Mouse (Mus musculus) heart, postnatal 0 days (tissue): Measurements from ENCODE around the gene Pycard. TPM values are rescaled to one million over a fixed set of nuclear protein-coding genes. Genes with fewer than 3 reads are reported as not detected.

ENCODE experiments used
- ATAC-seq: fragments of 200-750 bp; cut with Nextera tagmentation; 2 replicates; pipeline ENCODE4 v1.8.0; 2017; ENCODE audit warnings: low read depth, moderate number of reproducible peaks, moderate library complexity; ENCODE audit not compliant: insufficient read depth
- DNase-seq: peaks from one replicate; pipeline ENCODE4 v3.0.0-alpha.2; 2016; ENCODE audit warnings: low spot score
- H3K27ac ChIP-seq: fragments of 300-500 bp; sonication (generic); 2 replicates; pipeline ENCODE4 v1.5.1; 2014; ENCODE audit warnings: low read depth, mild to moderate bottlenecking
- H3K27me3 ChIP-seq: fragments of 300-500 bp; sonication (generic); 2 replicates; pipeline ENCODE4 v1.6.1; 2014; ENCODE audit warnings: low read length, mixed read lengths; ENCODE audit not compliant: control insufficient read depth, insufficient read depth
- H3K36me3 ChIP-seq: fragments of 300-500 bp; sonication (generic); replicated peaks from 2 replicates; pipeline ENCODE4 v1.6.1; 2014; ENCODE audit warnings: low read length, mixed read lengths; ENCODE audit not compliant: control insufficient read depth, insufficient read depth
- H3K4me1 ChIP-seq: fragments of 300-500 bp; sonication (generic); 2 replicates; pipeline ENCODE4 v1.6.1; 2014; ENCODE audit warnings: antibody characterized with exemption; ENCODE audit not compliant: control insufficient read depth, insufficient read depth
- H3K4me2 ChIP-seq: fragments of 300-500 bp; sonication (generic); 2 replicates; pipeline ENCODE4 v1.6.1; 2014; ENCODE audit warnings: low read depth, mild to moderate bottlenecking, low read length, moderate library complexity
- H3K4me3 ChIP-seq: fragments of 300-500 bp; sonication (generic); 2 replicates; pipeline ENCODE4 v1.5.1; 2014; ENCODE audit warnings: low read depth, low read length
- H3K9ac ChIP-seq: fragments of 300-500 bp; sonication (generic); replicated peaks from 2 replicates; pipeline ENCODE4 v1.6.1; 2014; ENCODE audit warnings: low read depth, low read length, mixed read lengths
- H3K9me3 ChIP-seq: fragments of 300-500 bp; sonication (generic); replicated peaks from 2 replicates; pipeline ENCODE4 v1.6.1; 2016; ENCODE audit warnings: low read length; ENCODE audit not compliant: control insufficient read depth
- CTCF ChIP-seq: IDR thresholded peaks from 2 replicates; pipeline ENCODE4 v1.5.1; 2016; ENCODE audit warnings: antibody characterized with exemption, control low read depth, low read depth
- EP300 ChIP-seq: IDR thresholded peaks from 2 replicates; pipeline ENCODE4 v1.6.1; 2016; ENCODE audit warnings: antibody characterized with exemption, low read depth
- WGBS: fragments of 180-500 bp; shearing (Covaris S2); extraction: QIAGEN DNeasy Blood & Tissue Kit; methylation state at CpG from one replicate; pipeline ENCODE4 v1.1.7; 2014; 5-methylcytosine and 5-hydroxymethylcytosine counted together
- polyA plus RNA-seq: library from polyadenylated mRNA; unstranded; fragments of >200 nt; fragmentation: Nextera tagmentation; extraction: Ambion mirVana; gene quantifications from 2 replicates; pipeline ENCODE4 v1.2.1, GENCODE M21; 2015
- total RNA-seq: library from RNA; depleted of rRNA; stranded (reverse); fragments of >200 nt; gene quantifications from 2 replicates; pipeline ENCODE4 v1.2.3, GENCODE M21; 2014; ENCODE audit warnings: low replicate concordance

Gene Pycard
- total and polyA plus RNA-seq, 2 experiments from 2014 or later, result 30.7 to 43.0 TPM

DNA sequence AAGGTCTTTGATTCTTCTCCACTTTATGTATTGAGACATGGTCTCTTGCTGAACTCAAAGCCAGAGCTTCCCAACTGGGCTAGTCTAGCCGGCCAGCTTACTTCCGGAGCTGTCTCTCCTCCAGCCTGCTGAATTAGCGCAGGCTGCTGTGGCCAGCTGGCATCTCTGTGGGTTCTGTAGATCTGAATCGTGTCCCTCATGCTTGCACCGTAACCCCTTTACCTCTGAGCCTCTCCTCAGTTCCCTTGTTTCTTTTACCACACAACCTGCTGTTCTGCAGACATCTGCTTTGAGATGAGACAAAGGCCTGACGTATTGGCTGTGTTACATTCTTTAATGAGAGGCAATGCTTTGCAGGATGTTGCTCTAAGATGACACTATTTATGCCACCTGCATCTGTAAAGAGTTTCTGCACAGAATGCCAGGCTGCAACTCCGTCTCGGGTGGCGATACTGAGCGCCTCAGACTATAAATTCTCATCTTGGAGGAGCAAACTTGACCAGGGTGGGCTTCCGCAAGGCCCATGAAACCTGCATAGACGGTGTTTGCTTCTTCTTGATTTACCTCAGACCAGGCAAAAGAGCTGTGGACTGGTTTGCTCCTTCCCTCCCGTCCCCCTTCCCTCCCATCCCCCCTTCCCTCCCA is 18.6 kb upstream of the Pycard start:
- TF ChIP-seq EP300, result no peak
- TF ChIP-seq CTCF, result no peak
- H3K4me1 ChIP-seq, result no peaks in the 10 kb centered on the region
- H3K27ac ChIP-seq, result peak overlapping the region; percentile 2; the same call in 1 of the 2 replicates
- no peaks in the 10 kb centered on the region for H3K9me3 ChIP-seq
- H3K4me2 ChIP-seq, result no peak overlapping the region
- 0 out of 2 replicates have a peak, but pooled peaks cover 6% of the 10 kb centered on the region for H3K27me3 ChIP-seq
- H3K9ac ChIP-seq, result no peak overlapping the region
- ATAC-seq, result no peak
- H3K36me3 ChIP-seq, result no peaks in the 10 kb centered on the region
- WGBS, result 76% methylated on average over 13 of the region's 13 CpGs
- no peak overlapping the region for H3K4me3 ChIP-seq
- DNase-seq, result no peak

DNA sequence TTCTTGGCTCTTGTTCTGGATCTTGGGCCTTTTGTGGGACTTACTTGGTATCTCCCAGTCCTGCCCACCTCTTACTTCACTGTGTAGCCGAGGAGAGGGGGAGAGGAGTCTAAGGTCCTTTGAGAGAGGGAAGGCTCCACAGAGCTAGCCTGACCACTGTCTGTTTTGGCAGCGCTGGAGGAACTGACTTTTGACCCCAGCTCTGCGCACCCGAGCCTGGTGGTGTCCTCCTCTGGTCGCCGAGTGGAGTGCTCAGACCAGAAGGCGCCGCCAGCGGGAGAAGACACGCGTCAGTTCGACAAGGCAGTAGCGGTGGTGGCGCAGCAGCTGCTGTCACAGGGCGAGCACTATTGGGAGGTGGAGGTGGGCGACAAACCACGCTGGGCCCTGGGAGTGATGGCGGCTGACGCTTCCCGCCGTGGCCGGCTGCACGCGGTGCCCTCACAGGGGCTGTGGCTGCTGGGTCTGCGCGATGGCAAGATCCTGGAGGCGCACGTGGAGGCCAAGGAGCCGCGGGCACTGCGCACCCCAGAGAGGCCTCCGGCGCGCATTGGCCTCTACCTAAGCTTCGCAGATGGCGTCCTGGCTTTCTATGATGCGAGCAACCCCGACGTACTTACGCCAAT is 16.2 kb upstream of the Pycard start:
- Histone ChIP-seq H3K4me1 (no peaks in the 10 kb centered on the region; the same call in 1 of the 2 replicates), H3K4me2 (no peak overlapping the region), H3K36me3 (no peaks in the 10 kb centered on the region), H3K9me3 (no peaks in the 10 kb centered on the region), H3K4me3 (no peak overlapping the region), H3K27me3 (0 out of 2 replicates have a peak, but pooled peaks cover 6% of the 10 kb centered on the region), H3K9ac (no peak overlapping the region), H3K27ac (no peak overlapping the region)
- WGBS, result 43% methylated on average over 40 of the region's 40 CpGs
- TF ChIP-seq CTCF (no peak), EP300 (no peak)
- DNase-seq (no peak), ATAC-seq (no peak)

- DNase-seq, result no peak
- peaks cover 15% of the 10 kb centered on the region for H3K4me1 ChIP-seq
Observed at GRCm38 (mm10) chr7:128006193-128006592, 12.5 kb upstream of the Pycard start.

GRCm38 (mm10) chr7:128004487-128005362 is 11.1 kb upstream of the Pycard start:
- Histone ChIP-seq H3K9me3 (no peaks in the 10 kb centered on the region), H3K36me3 (no peaks in the 10 kb centered on the region), H3K27me3 (0 out of 2 replicates have a peak, but pooled peaks cover 3% of the 10 kb centered on the region), H3K9ac (0 out of 2 replicates have a peak overlapping the region, but pooled peaks have one; percentile 23), H3K4me1 (peaks cover 15% of the 10 kb centered on the region), H3K4me2 (peak overlapping the region; percentile 54), H3K27ac (peak overlapping the region; percentile 78), H3K4me3 (peak overlapping the region; percentile 28)
- TF ChIP-seq CTCF (no peak), EP300 (no peak)
- ATAC-seq (peak; percentile 34; the same call in 1 of the 2 replicates), DNase-seq (no peak)
- WGBS, result 33% methylated on average over 35 of the region's 35 CpGs

More at GRCm38 (mm10) chr7:128006193-128006592, 12.5 kb upstream of the Pycard start:
- H3K27me3 ChIP-seq, result 0 out of 2 replicates have a peak, but pooled peaks cover 10% of the 10 kb centered on the region
- H3K4me3 ChIP-seq, result no peak overlapping the region
- no peak for ATAC-seq
- no peak overlapping the region for H3K9ac ChIP-seq
- no peaks in the 10 kb centered on the region for H3K36me3 ChIP-seq
- TF ChIP-seq CTCF, result no peak
- TF ChIP-seq EP300, result no peak
- 70% methylated on average over 7 of the region's 7 CpGs for WGBS
- no peak overlapping the region for H3K27ac ChIP-seq
- H3K4me2 ChIP-seq, result no peak overlapping the region
- H3K9me3 ChIP-seq, result no peaks in the 10 kb centered on the region

DNA sequence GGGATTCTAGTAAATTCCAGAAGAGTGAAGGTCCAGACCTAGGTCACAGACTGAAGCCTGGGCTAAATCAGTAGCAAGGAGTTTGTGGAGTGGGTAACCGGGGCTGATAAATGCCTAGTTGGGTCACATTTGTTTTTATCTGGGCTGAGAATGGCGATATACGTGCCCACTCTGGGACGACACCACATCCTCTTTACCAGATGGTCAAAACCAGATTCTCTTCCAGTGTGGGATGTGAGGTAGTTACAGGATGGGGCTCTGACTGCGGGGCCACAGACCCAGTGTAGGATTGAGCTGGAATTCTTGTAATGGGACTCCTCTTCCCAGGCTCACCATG is 10.5 kb upstream of the Pycard start:
- 0 out of 2 replicates have a peak overlapping the region, but pooled peaks have one; percentile 23 for H3K9ac ChIP-seq
- H3K9me3 ChIP-seq, result no peaks in the 10 kb centered on the region
- 48% methylated on average over 5 of the region's 5 CpGs for WGBS
- H3K27ac ChIP-seq, result peak overlapping the region; percentile 78
- TF ChIP-seq CTCF, result no peak
- TF ChIP-seq EP300, result no peak
- no peaks in the 10 kb centered on the region for H3K36me3 ChIP-seq
- H3K27me3 ChIP-seq, result 0 out of 2 replicates have a peak, but pooled peaks cover 3% of the 10 kb centered on the region
- H3K4me1 ChIP-seq, result peaks cover 15% of the 10 kb centered on the region
- no peak for DNase-seq
- peak overlapping the region; percentile 54 for H3K4me2 ChIP-seq
- H3K4me3 ChIP-seq, result peak overlapping the region; percentile 28
- no peak; the same call in 1 of the 2 replicates for ATAC-seq
